Mouse (Mus musculus): Measurements from ENCODE around the gene Atrnl1.
"Not testable (repeated sequence)": the region's sequence is repeated elsewhere in the genome, so short reads cannot be mapped to it uniquely, and the experiment has no call there.

Gene Atrnl1

DNA sequence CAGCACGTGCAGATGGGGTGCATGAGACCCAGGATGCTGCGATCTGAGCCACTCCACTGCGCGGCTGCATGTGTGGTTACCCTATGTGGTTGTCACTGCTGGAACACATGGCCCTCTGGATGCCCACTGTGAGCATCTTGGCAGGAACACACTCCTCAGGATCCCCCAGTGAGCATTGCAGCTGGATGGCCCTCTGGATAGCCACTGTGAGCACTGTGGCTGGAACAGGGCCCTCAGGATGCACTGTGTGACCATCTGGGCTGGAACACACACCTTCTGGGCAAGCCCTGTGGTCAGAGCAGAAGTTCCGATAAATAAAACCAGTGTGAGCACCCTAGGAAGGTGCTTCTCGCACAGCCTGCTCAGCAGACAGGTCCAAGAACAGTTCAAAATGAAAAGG is 364.4 kb downstream of the Atrnl1 start:
- no peak for DNase-seq (ENCODE audit: low spot score)

DNA sequence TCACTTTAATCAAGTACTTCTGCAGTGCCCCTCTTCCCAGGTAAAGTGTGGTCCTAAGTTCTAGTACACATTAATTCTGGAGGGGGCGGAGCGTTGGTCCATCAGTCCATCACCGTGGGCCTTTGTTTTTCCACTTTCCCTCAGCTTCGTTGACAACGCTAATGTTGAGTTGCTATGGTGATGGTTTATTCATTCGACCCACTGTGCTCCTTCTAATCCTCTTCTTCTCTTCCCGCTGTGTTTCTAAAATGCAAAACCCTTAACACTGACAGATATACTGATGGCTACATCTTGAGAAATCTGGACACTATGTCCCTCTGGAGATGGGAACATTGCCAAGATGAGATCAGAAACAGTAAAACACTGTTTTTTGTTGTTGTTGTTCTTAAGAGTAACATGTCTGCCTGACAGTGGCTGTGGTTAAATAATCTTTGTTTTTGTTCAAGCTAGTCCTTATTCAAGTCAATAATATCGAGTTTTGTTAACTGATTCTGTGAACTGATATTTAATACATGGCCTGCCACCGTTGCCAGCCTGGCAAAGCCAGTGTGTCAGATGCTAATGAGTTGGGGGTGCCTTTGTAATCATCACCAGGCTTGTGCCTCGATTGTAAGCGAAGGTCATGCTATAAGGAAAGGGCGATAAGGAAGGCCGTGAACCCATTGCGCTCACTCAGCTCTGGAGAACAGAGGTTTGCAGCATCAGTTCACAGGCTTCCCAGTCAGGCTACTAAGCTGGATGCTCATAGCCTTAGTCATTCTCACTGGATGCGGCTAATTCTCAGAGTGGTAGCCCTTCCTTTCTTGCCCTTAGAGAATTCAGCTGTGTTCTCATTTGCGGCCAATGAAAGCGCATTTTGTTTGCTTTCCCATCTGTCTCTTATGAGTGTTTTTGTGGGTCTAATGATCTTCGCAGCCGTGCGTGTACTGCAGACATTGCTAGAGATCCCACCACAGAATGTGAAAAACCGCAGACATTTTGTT is 375.4 kb downstream of the Atrnl1 start:
- DNase-seq (ENCODE audit: low spot score), result no peak

DNA sequence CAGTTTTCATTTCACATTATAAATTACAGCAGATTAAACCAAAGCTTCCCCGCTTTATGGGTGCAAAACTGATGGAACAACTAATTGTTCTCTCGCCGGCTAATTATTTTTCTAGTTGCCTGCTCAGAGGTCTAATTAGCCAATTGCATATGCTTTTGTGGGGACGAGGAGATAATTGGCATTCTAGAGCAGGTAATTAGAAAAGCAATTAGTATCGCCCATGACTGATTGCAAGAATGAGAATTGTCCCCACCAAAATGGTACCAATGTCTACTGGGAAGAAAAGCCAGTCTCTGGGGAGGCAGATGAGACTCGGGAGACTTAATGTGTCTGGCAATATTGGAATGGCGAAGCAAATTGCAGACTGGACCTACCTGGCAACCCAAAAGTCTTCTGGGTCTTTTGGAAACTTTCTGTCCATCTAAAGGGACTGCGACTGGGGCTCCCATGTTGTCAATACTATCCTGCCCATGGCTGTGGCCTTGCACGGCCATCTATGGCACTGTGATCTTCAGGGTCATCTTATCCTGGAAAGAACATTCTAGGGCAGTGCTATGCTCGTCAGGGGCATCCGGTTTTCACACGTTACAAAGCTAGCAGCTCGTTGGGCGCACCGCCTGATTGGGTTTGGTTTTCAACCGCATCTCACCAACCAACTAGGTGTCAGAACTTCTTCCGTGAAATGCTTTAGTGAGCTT is 377.0 kb downstream of the Atrnl1 start:
- DNase-seq (ENCODE audit: low spot score), result no peak

DNA sequence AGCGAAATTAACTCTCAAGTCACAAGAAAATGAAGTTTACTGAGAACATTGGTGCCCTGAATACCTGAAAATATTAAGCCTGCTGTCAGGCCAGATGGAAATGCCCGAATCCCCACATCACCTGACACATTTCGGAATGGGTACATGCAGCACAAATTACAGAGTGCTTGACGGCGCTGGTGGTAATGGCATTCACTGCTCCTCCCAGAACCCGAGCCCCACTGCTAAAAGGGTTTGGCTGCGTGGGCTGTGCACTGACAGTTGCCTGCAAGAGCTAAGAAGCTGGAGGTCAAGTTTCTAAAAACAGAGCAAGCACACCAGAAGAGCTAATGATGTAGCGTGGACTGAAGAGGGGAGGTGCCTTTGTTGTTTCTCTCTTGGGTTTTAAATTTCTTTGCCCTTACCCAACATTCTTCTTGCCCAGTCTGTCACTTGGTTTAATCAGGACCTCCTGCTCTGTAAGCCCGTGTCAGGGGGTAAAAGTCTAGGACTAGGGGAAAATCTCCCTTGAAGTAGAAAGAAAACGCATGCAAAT is 377.8 kb downstream of the Atrnl1 start:
- DNase-seq (ENCODE audit: low spot score), result no peak

DNA sequence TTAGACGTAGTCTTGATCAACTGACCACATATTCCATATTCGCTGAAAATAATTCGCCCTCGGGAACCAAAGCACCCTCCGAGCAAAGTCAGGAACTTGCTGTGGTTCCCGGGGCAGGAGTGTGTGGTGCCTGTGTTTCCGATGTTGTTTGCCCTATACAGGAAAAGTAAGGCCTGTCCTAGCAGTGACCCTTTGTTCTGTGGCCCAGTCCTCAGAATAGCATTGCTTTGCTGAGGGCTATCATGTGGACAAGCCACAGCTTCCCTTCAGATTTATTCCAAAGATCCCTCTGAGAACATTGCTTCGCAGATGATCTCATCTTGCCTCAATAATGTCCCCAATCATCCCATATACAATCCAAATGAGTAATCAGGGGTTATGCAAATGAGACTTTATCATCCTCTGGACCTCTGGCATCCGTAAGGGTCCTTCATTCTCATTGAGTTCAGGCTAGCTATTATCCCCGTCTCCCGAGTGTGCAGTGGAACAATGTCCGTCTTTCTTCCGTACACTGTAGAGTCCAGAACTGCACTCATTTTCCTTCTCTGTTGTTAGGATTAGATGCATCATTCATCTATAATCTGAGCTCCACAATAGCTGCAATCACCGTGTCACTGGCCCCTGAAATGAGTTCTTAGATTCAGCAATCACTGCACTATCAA is 380.4 kb downstream of the Atrnl1 start:
- DNase-seq (ENCODE audit: low spot score), result no peak

DNA sequence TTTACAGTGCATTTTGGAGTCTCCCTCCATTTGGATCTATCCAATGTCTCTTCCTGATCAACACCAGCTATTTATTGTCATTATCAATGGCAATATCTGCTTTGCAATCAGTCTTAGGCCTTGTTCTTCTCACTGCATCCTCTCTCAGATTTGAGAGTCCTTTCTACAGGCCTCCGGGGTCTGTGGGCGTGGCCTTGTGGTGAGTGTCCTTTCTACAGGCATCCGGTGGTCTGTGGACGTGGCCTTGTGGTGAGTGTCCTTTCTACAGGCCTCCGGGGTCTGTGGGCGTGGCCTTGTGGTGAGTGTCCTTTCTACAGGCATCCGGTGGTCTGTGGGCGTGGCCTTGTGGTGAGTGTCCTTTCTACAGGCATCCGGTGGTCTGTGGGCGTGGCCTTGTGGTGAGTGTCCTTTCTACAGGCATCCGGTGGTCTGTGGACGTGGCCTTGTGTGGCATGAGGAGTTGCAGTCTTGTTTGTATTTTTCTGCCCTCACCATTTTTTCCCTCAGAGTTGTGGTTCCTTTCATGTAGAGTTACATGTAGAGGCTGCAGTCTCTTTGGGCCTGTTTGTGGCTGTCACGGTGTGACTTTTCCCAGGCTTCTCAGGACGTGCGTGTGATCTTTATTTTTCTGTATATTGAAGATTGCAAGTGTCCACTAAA is 383.5 kb downstream of the Atrnl1 start:
- DNase-seq (ENCODE audit: low spot score), result not testable (repeated sequence)

DNA sequence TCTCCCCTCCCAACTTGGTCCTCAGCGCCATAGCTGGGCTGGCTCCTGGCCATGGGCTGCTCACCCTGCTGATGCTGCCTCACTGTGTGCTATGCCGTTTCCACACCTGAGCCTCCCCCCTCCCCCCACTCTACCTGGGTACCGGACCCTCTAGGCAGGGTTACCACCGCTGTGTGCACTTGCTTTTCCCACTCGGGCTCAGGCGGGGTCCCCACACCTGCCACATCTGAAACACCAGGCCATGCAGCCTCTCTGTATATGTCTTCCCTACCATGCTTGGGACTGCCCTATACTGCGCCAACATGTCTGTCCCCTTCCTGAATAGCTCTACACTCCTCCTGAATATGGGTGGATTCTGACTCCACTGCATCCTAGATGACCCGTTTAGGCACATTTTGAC is 384.2 kb downstream of the Atrnl1 start:
- no peak for DNase-seq (ENCODE audit: low spot score)

DNA sequence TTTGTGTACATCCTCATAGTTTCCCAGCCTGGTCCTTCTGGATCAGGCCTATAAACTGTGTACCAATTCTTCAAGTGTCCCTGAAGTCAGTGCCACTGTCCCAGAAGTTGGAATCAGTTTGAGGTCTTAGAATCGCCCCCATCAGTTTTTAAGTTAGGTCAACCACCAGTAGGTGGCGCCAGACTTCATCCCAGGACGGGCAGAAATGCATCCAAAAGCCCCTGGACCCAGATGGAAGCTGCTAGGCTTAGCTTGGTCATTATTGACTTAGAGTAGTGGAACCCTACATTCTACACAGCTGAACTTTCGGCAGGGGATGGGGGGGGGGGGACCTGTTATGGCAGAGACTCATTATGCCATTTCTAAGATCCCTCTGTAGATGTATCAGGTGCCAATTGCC is 387.1 kb downstream of the Atrnl1 start:
- no peak for DNase-seq (ENCODE audit: low spot score)

DNA sequence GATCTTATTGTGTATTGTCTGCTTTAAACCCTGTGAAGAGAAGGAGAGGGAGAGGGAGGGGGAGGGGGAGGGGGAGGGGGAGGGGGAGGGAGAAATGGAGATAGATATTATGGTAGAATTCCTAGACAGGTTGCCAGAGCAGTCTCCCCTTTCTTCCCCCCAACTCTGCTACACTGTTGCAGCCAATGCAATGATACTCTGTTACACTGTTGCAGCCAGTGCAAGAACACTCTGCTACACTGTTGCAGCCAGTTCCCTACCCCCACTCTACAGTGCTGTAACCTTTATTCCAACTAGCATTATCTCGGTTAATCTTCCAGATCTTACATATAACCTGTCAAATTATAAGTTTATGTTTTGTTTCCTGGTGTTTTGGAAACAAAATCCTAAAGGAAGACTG is 400.8 kb downstream of the Atrnl1 start:
- DNase-seq (ENCODE audit: low spot score), result no peak

DNA sequence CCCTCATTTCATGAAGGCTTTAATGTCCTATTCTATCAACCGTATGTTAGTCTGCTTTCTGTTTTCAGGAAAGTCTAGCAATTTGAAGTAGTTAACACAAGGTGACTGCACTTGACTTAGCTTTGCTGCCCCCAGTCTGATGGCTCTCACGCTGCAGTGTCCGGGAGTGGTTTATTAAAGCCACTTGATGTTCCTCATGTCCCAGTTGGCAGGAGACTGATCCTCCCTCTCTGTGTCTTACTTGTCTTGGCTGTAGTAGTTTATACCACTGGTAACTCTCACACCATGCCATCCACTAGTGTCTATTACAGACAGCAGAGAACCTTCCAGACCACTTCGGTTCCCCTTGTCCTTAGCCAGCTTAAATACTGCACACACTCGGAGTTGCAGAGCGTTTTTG is 404.9 kb downstream of the Atrnl1 start:
- no peak for DNase-seq (ENCODE audit: low spot score)

DNA sequence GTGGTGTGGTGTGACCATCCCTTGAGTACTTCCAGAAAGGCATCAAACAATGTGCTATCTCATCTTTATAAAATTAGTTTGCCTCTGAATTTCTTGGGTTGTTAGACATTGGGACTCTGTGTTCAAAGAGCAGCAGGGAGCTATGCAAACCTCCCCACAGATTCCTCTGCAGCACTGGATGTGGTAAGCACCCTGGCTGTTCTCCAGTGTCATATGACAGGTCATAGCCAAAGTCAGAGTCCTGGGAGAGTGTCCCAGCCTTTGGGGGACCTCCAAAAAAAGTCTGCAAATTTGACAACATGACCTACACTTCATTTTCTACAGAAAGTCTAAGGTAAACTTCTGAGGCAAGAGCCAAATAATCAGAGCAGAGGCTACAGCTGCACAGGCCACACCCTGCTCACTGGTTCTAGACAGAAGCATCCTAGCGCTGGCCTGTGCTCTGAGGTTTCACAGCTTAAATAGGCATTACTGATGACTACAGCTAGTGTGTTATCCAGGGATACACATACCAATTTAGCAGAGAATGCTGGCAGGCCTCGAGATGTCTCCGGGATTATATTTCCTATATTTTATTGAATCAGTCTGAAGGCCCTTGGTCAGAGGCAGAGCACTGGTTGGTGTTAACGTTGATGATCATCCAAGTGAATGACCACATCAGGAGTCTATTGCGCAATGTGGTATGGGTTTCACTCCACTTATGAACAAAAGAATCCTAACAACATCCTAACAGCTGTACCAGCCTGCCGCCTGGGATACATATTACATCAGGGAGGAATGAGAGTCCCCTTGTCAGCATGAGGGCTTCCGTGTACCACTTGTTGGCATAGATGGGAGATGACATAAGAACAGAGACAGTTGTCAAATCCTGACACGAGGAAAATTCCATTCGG is 406.0 kb downstream of the Atrnl1 start:
- DNase-seq (ENCODE audit: low spot score), result peak; percentile 28

DNA sequence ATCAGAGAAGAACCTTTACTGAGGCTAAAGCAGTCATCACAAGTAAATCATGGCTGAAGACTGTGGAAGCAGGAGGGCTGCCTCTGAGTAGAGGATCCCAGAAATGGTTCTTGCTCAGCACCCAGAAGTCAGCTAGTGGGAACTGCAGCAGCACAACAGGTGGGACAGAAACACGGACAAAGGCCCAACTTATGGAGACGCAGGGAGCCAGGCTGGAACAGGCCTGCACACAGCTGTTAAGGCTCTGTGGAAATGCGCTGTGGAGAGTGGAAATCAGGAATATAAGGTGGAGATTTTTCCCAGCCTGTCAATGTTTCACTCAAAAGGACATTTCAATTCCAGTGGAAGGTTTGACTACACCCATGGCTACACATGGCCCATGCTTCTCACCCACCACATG is 406.6 kb downstream of the Atrnl1 start:
- no peak for DNase-seq (ENCODE audit: low spot score)

DNA sequence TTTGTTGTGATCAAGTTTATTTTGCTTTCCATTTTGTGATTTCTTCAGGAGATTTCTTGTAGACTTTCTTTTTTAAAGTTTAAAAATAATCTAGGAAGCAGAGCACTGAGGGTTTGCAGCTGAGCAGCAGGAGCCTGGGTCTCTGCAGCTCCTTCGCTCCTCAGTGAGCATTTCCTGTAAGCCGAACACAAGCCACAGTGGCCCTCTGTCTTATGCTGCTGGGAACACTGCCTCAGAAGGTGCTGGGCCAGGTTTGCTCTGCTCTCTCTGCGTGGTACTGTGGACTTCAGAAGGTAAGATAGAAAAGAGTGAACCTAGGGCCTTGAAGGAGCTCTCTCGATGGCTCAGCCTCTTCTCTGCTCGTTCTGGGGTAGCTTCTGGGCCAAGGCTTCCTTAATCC is 407.9 kb downstream of the Atrnl1 start:
- no peak for DNase-seq (ENCODE audit: low spot score)

DNA sequence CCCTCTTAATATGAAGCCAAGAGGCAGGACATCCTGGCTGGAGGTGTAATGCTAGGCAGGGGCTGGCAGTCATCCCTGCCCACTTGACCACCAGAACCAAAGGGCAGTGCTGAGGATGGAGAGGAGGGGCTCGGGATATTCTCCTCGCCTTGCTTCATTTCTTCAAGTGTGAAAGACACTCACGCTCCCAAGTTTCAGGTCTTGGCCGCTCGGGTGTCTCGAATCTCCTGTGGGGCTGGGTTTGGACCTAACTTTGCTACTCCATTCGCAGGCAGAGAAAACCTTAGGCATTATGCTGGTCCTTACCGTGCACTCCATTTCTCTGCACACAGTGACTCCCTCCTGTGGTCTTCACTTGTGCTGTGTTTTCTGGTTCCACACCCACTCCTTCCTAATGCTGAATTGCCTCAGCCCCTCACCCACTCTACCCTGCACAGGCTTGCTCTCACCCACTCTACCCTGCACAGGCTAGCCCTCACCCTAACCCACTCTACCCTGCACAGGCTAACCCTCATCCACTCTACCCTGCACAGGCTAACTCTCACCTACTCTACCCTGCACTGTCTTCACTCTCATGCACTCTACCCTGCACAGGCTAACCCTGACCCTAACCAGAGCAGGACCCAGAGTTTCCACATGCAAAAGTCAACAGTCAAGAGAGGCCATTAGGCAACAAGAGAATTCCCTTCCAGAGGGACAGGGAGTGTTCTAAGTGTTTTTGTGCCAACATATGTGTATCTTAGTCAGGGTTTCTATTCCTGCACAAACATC is 410.9 kb downstream of the Atrnl1 start:
- no peak for DNase-seq (ENCODE audit: low spot score)

DNA sequence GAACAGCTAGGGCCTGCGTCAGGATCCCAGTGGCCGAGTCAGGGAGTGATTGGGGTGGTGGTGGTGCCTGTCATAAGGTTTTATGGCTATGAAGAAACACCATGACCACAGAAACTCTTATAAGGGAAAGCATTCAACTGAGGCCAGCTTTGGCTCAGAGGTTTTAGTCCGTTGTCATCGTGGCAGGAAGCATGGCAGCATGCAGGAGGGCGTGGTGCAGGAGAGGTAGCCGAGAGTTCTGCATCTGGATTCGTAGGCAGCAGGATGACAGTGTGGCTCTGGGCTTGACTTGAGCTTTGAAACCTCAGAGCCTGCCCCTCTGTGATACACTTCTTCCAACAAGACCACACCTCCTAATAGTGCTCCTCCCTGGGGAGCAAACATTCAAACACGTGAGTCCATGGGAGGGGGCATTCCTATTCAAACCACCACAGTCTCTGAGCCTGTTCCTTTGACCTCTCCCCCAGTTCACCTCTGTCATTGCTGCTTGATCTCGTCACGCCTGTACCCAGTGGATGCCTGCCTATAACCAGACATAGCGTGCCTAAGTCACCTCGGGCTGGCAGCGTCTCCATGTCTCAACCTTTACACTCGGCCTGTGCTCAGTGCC is 412.5 kb downstream of the Atrnl1 start:
- DNase-seq (ENCODE audit: low spot score), result no peak

DNA sequence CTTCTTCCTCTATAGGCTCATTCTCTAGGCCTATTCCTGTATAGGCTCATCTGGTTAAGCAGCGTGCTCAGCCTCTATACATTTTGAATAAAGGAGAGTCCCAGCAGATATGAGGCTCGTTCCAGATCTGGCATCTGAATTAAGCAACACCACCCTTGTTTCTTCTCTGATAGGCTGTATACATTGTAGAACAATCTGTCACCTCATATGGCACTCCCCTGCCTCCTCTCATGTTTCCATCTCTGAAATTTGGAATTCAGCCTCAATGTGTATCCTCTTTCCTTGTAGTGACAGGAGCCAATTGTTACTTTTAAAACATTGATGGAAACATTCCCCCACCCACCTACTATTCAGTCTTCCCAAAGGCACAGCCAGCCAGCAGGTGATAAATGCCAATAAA is 414.2 kb downstream of the Atrnl1 start:
- DNase-seq (ENCODE audit: low spot score), result no peak

DNA sequence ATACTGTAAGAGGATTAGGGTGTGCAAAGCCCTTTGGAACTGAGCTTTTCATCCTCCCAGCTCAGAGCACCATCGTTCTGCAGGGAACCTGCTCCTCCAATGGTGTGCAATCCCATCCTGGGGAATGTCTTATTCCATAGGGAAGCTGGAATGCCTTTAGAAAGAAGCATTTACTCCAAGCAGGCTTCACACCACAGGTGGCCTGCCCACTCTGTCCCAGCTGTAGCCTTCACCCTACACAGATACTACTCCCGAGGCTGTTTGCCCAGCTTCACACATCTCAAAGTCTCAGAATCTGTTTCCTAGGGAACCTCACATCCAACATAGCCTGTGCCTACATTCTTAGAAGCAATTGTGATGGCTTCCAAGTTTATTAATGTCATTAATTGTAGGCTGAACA is 418.8 kb downstream of the Atrnl1 start:
- no peak for DNase-seq (ENCODE audit: low spot score)

DNA sequence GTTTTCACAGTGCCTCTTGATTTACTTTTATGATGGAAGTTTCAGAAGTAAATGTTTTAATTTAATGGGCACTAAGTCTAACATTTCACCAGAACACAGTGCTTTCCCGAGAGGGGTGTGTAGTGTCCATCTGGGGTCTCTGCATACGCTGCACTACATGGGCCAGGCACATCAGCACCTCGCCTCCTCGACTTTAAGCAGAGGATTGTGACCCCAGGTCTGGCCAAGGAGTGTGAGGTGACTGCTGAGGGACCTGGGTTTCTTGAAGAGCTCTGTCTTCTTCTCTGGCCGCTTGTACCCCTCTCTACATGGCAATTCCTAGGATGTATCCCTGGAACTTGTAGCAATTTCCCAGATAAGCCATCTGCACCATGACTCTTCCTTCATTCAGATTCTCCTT is 422.4 kb downstream of the Atrnl1 start:
- no peak for DNase-seq (ENCODE audit: low spot score)

DNA sequence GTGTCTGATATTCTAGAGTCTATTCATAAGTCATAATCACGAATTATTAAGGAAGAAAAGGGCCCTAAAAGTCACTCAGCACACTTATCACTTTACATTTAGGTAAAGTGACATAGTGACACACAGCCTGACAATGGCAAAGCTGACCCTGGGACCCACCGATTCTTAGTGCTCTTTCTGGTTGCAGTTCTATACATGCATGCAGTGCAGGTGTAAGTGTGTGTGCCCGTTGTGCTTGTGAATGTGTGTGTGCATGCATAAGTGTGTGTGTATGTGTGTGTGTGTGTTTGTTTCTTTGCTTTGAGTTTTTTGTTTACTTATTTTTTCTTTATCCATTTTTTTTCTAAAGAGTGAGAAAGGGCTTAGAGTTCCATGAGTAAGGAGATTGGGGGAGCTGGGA is 425.3 kb downstream of the Atrnl1 start:
- DNase-seq (ENCODE audit: low spot score), result no peak

DNA sequence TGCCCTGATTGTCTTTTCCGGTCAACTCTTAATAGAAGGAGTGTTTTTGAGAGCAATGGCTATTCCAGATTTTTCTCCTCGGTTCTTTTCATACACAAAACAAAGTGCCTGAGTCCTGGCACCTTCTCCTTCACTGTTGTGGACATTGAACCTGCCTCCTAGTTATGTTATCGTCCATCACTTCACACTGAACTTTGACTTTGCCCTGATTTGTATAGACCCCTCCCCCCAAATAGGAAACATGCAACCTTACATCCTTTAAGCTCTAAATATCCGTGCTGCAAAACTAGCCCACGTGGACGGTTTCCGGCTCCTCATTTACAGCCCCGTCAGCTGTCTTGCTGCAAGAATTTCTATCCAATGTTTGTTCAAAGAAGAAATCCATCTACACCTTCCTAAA is 432.3 kb downstream of the Atrnl1 start:
- no peak for DNase-seq (ENCODE audit: low spot score)
